Mouse (Mus musculus) intestine, embryonic 15.5 days (tissue): ENCODE results near the gene Chd2. TPM values are rescaled to one million over a fixed set of nuclear protein-coding genes. Genes with fewer than 3 reads are reported as not detected.
A peak's percentile ranks its signal among the peaks of the same experiment; 100 is the strongest.

Experiments
- ATAC-seq: fragments of 200-750 bp; cut with Nextera tagmentation; 2 replicates; pipeline ENCODE4 v1.8.0; 2017; ENCODE audit warnings: moderate TSS enrichment, moderate library complexity
- H3K27ac ChIP-seq: fragments of 300-500 bp; sonication (generic); 2 replicates; pipeline ENCODE4 v1.5.1; 2015; ENCODE audit warnings: mild to moderate bottlenecking, inconsistent platforms
- H3K27me3 ChIP-seq: fragments of 300-500 bp; sonication (generic); replicated peaks from 2 replicates; pipeline ENCODE4 v1.6.1; 2015; ENCODE audit warnings: inconsistent platforms
- H3K36me3 ChIP-seq: fragments of 300-500 bp; sonication (generic); 2 replicates; pipeline ENCODE4 v1.6.1; 2015; ENCODE audit warnings: inconsistent platforms
- H3K4me1 ChIP-seq: fragments of 300-500 bp; sonication (generic); replicated peaks from 2 replicates; pipeline ENCODE4 v1.6.1; 2015; ENCODE audit warnings: inconsistent platforms
- H3K4me2 ChIP-seq: fragments of 300-500 bp; sonication (generic); replicated peaks from 2 replicates; pipeline ENCODE4 v1.6.1; 2015; ENCODE audit warnings: mild to moderate bottlenecking, inconsistent platforms
- H3K4me3 ChIP-seq: fragments of 300-500 bp; sonication (generic); replicated peaks from 2 replicates; pipeline ENCODE4 v1.5.1; 2015; ENCODE audit warnings: inconsistent platforms
- H3K9ac ChIP-seq: fragments of 300-500 bp; sonication (generic); 2 replicates; pipeline ENCODE4 v1.6.1; 2015; ENCODE audit warnings: inconsistent platforms
- H3K9me3 ChIP-seq: fragments of 300-500 bp; sonication (generic); 2 replicates; pipeline ENCODE4 v1.6.1; 2016; ENCODE audit warnings: inconsistent platforms
- WGBS: fragments of 180-500 bp; shearing (Covaris S2); methylation state at CpG from one replicate; pipeline ENCODE4 v1.1.7; 2015; 5-methylcytosine and 5-hydroxymethylcytosine counted together
- polyA plus RNA-seq: library from polyadenylated mRNA; unstranded; fragments of >200 nt; fragmentation: Nextera tagmentation; extraction: Ambion mirVana; gene quantifications from 2 replicates; pipeline ENCODE4 v1.2.1, GENCODE M21; 2015

The Chd2 gene
- polyA plus RNA-seq, 1 experiment from 2014 or later = 46.0 TPM

DNA sequence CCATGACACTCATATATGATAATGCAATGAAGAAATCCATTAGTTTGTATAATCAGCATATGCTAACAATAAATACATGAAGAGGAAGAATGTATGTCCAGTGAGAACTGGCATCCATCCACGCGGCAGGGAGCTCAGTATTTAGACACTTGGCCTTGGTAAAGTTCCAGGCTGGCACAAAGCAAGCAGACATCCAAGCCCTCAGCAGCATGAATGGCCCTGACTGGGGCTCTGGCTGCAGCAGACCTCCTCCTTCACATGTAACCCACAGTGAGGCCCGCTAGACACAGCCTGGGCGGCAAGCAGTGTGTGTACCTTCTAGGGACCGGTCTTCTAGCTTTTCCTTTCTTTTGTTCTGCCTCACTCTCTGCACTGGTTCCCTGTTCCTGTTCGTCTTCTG, 34.1 kb downstream of the Chd2 start:
- H3K27me3 ChIP-seq = no peaks in the 10 kb centered on the region
- H3K4me1 ChIP-seq = no peaks in the 10 kb centered on the region
- no peak overlapping the region for H3K9ac ChIP-seq
- no peaks in the 10 kb centered on the region for H3K9me3 ChIP-seq
- no peak overlapping the region for H3K27ac ChIP-seq
- H3K4me3 ChIP-seq = no peak overlapping the region
- H3K4me2 ChIP-seq = no peak overlapping the region
- WGBS = 88% methylated on average over 6 of the region's 6 CpGs
- ATAC-seq = 0 out of 2 replicates have a peak, but pooled peaks have one; percentile 25
- H3K36me3 ChIP-seq = peaks cover 46% of the 10 kb centered on the region

DNA sequence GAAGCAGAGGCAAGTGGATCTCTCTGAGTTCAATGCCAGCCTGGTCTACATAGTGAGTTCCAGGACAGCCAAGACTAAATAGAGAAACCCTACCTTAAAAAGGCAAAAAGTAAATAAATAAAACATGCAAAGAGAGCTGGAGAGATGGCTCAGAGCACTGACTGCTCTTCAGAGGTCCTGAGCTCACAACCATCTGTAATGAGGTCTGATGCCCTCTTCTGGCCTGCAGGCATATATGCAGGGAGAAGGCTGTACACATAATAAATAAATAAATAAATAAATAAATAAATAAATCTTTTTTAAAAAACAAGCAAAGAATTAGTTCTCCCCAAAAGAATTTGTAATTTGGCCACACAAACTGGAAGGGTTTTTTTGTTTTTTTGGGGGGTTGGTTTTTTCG, 34.8 kb downstream of the Chd2 start:
- no peaks in the 10 kb centered on the region for H3K9me3 ChIP-seq
- H3K4me2 ChIP-seq = no peak overlapping the region
- no peak overlapping the region for H3K27ac ChIP-seq
- no peaks in the 10 kb centered on the region for H3K27me3 ChIP-seq
- peaks cover 49% of the 10 kb centered on the region for H3K36me3 ChIP-seq
- no peak for ATAC-seq
- WGBS = 100% methylated on average over 1 of the region's 1 CpGs
- no peaks in the 10 kb centered on the region for H3K4me1 ChIP-seq
- H3K9ac ChIP-seq = no peak overlapping the region
- no peak overlapping the region for H3K4me3 ChIP-seq

DNA sequence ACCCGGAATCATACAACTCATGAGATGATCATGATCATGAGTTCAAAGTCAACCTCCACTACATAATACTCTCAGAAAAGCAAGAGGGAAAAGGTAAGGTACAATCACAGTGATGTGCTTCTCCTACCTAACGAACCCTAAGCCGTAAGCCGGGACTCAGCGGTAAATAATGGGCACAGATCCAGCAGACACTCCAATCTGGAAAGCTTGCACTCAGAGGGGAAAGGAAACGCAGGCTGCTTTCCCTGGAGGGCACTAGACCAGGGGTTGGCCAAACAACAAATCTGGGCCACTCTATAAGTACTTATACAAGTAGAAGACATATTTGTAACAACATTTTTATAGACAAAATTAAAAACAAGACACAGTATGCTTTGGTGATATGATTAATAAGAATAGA, 36.4 kb downstream of the Chd2 start:
- no peak overlapping the region for H3K4me2 ChIP-seq
- H3K27ac ChIP-seq = no peak overlapping the region
- WGBS = 89% methylated on average over 6 of the region's 6 CpGs
- no peaks in the 10 kb centered on the region for H3K27me3 ChIP-seq
- no peak for ATAC-seq
- no peak overlapping the region for H3K4me3 ChIP-seq
- H3K4me1 ChIP-seq = no peaks in the 10 kb centered on the region
- no peaks in the 10 kb centered on the region for H3K9me3 ChIP-seq
- H3K9ac ChIP-seq = no peak overlapping the region
- H3K36me3 ChIP-seq = peaks cover 53% of the 10 kb centered on the region

DNA sequence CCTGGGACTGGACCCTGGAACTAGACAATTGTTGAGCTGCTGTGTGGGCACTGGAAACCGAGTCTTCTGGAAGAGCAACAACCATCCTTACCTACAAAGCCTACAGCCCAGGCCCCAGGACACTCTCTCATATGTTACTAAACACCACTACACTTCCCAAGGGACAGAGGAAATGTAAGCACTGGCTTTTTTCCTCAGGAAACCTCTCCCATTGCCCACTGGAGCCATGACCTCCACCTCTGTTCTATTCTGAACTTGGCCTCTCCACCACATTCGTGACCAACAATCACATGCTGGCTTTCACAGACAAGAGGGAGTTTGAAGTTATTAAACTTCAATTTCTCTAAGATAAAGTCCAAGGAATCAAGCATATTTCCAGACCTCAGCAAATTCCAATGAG, 43.4 kb downstream of the Chd2 start:
- Histone ChIP-seq H3K36me3 (peaks cover 56% of the 10 kb centered on the region), H3K4me3 (no peak overlapping the region), H3K4me2 (no peak overlapping the region), H3K27ac (no peak overlapping the region), H3K9ac (no peak overlapping the region), H3K4me1 (no peaks in the 10 kb centered on the region), H3K9me3 (no peaks in the 10 kb centered on the region), H3K27me3 (no peaks in the 10 kb centered on the region)
- WGBS = 91% methylated on average over 2 of the region's 2 CpGs
- ATAC-seq = no peak

DNA sequence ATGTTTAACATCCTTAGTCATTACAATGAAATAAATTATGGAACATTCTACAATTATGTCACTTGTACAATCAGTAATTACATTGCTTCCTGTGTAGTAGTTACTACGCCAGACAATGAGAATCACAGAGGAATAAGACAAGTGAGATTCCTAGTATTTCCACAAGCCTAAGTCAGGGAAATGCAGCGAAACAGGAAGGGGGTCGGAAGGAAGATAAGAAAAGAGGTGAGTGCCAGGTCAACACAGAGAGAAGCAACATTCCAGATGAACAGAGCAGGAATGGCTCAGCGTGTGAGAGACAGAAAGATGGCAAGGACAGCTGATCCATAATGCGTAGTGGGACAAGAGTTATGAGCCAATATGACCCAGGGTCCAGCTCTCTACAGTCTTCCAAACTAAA, 52.4 kb downstream of the Chd2 start:
- no peak overlapping the region for H3K4me2 ChIP-seq
- no peak overlapping the region for H3K4me3 ChIP-seq
- H3K36me3 ChIP-seq = peaks cover 47% of the 10 kb centered on the region
- H3K4me1 ChIP-seq = no peaks in the 10 kb centered on the region
- no peak overlapping the region for H3K27ac ChIP-seq
- ATAC-seq = no peak
- H3K9me3 ChIP-seq = no peaks in the 10 kb centered on the region
- H3K27me3 ChIP-seq = no peaks in the 10 kb centered on the region
- no peak overlapping the region for H3K9ac ChIP-seq
- 69% methylated on average over 5 of the region's 5 CpGs for WGBS

DNA sequence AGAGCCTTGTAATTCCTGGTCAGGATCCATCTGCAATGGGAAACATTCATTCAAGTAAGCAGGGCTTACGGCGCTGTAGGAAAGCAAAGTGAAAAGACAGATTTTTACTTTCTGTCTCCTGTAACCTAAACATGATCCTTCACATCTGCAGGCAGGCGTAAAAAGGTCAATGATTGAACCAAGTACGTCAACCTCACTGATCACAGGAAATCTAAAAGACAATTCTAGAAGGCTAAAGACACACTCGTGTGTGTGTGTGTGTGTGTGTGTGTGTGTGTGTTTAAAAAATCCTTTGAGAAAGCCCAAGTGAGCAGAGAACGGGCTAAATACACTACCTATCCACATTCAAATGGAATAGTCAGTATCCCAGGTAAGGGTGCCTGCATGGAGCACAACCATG, 60.5 kb downstream of the Chd2 start:
- WGBS = 65% methylated on average over 6 of the region's 6 CpGs
- H3K4me3 ChIP-seq = no peak overlapping the region
- H3K27me3 ChIP-seq = no peaks in the 10 kb centered on the region
- H3K9me3 ChIP-seq = no peaks in the 10 kb centered on the region
- H3K9ac ChIP-seq = no peak overlapping the region
- H3K27ac ChIP-seq = no peak overlapping the region
- no peak for ATAC-seq
- H3K36me3 ChIP-seq = peaks cover 47% of the 10 kb centered on the region
- H3K4me2 ChIP-seq = no peak overlapping the region
- H3K4me1 ChIP-seq = no peaks in the 10 kb centered on the region

DNA sequence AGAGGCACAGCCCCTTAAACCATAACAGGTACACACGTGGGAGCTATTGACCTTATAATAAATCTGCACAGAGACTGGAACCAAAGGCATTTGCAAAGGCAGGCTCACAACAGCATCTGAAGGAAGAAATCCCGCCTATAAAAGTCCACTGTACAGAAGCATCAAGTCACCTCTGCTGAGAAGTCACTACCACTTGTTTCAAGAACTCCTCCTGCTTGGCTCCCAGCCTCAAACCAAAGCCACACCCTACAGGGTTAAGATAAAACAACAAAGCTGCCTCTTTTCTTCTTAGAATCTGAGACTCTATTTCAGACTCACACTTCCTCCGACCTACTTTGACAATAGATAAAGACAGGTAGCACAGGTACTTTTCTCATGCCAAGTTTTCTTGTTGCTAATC, 62.1 kb downstream of the Chd2 start:
- H3K4me2 ChIP-seq = no peak overlapping the region
- H3K9me3 ChIP-seq = no peaks in the 10 kb centered on the region
- H3K4me1 ChIP-seq = no peaks in the 10 kb centered on the region
- no peak for ATAC-seq
- 65% methylated on average over 3 of the region's 3 CpGs for WGBS
- no peak overlapping the region for H3K4me3 ChIP-seq
- H3K27ac ChIP-seq = no peak overlapping the region
- H3K36me3 ChIP-seq = peaks cover 51% of the 10 kb centered on the region
- H3K9ac ChIP-seq = no peak overlapping the region
- H3K27me3 ChIP-seq = no peaks in the 10 kb centered on the region

DNA sequence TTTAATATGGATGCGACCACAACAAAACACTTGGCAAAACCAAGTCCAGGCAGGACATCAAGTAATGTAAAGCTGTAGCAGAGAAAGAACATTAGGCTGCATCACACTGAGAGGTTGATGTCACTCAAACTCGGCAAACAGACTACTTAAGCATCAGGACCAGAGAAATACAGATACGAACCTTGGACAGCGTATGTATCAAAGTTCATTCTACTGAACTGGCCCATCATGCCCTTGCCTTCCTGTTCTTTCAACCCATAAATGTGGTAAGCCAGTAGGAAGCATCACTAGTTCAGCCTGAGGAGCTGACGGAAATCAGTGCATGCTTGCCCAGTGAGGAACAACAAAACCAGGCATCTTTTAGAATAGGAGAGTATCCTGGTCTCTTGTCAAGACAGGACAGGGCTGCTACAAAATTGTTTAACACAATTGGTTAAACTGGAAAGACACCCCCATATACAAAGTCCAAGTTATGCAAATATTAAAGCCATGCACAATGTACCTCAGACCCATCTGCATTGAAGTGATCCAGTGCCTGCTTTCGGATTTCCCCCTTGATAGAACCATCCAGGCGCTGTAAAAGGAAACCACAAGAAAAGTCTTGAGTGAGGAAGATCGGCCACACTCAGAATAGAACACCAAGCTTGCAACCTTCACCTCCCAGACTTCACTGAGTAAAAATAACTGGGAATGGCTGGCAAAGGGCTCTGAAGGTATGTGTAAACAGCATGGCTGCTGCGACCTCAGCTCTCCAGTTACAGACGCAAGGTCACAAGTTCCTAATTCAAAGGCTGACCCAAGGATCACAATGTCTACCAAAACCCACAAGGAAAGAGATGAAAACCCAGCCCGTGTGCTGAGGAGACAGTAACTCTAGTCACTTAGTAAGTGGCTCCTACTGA, 63.2 kb downstream of the Chd2 start:
- no peak for ATAC-seq
- no peak overlapping the region for H3K4me3 ChIP-seq
- no peaks in the 10 kb centered on the region for H3K4me1 ChIP-seq
- no peak overlapping the region for H3K9ac ChIP-seq
- no peak overlapping the region for H3K27ac ChIP-seq
- no peaks in the 10 kb centered on the region for H3K27me3 ChIP-seq
- whole genome bisulfite sequencing = 71% methylated on average over 11 of the region's 11 CpGs
- no peak overlapping the region for H3K4me2 ChIP-seq
- H3K36me3 ChIP-seq = peaks cover 58% of the 10 kb centered on the region
- no peaks in the 10 kb centered on the region for H3K9me3 ChIP-seq

DNA sequence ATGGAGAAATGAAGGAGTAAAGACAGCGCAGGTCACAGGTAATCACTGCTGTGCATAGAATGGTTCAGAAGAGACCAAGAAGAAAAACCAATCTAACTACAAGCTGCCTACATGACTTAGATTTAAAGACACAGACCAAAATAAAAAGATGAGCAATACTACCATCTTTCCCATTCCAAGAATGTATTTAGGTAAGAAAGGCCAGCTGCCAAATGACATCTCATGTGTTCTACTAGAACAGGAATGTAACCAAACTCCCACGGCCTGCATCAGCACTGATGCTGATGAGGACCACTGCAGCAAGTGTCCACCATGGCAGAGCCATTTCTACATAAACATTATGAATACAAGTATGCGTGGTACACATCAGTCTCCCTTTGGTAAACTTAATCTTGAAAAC, 73.9 kb downstream of the Chd2 start:
- Histone ChIP-seq H3K4me3 (no peak overlapping the region), H3K9ac (no peak overlapping the region), H3K36me3 (peaks cover 66% of the 10 kb centered on the region), H3K27me3 (no peaks in the 10 kb centered on the region), H3K4me2 (no peak overlapping the region), H3K27ac (no peak overlapping the region), H3K4me1 (no peaks in the 10 kb centered on the region), H3K9me3 (no peaks in the 10 kb centered on the region)
- 92% methylated on average over 3 of the region's 3 CpGs for WGBS
- no peak for ATAC-seq

DNA sequence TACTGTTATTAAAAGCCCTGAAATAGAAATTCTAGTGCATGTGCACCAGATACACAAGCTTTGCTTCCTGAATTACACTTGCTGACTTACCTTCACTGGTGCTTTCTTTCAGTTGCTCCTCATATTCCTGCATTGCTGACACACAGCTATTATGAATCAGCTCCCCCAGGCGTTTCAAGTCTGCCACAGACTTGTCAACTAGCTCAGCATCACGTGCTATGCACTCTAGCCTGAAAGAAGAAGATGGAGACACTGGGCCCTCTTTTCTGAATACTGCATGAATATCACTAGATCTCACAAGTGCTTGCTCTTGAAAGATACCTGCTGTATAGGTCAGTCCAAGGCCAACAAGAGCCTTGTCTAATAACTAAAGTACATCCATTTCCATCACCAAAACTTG, 78.1 kb downstream of the Chd2 start:
- Histone ChIP-seq H3K9me3 (no peaks in the 10 kb centered on the region), H3K27me3 (no peaks in the 10 kb centered on the region), H3K4me1 (no peaks in the 10 kb centered on the region), H3K4me3 (no peak overlapping the region), H3K9ac (no peak overlapping the region), H3K4me2 (no peak overlapping the region), H3K27ac (no peak overlapping the region), H3K36me3 (peaks cover 61% of the 10 kb centered on the region)
- ATAC-seq = no peak
- WGBS = 87% methylated on average over 2 of the region's 2 CpGs

DNA sequence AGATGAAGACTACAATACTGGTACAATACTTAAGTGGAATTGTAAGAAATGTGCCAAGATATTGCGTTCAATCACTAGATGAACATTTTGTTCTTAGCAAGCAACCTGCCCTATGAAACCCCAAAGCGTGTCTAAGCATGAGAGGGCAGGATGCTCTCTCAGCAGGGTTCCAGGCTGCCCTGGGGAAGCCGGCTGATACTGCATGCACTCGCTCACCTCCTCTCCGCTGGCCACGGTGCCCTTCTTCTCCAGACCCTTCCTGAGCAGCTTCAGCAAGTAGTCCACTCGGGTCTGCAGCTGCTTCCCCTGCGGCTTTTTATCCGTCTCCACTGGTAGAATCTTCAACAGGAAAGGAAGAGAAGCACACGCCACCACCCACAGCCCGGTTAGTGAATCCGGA, 87.5 kb downstream of the Chd2 start:
- Histone ChIP-seq H3K4me1 (no peaks in the 10 kb centered on the region), H3K36me3 (peaks cover 45% of the 10 kb centered on the region), H3K4me2 (no peak overlapping the region), H3K4me3 (no peak overlapping the region), H3K9ac (no peak overlapping the region), H3K9me3 (no peaks in the 10 kb centered on the region), H3K27me3 (no peaks in the 10 kb centered on the region), H3K27ac (no peak overlapping the region)
- ATAC-seq = no peak
- WGBS = 92% methylated on average over 12 of the region's 12 CpGs

DNA sequence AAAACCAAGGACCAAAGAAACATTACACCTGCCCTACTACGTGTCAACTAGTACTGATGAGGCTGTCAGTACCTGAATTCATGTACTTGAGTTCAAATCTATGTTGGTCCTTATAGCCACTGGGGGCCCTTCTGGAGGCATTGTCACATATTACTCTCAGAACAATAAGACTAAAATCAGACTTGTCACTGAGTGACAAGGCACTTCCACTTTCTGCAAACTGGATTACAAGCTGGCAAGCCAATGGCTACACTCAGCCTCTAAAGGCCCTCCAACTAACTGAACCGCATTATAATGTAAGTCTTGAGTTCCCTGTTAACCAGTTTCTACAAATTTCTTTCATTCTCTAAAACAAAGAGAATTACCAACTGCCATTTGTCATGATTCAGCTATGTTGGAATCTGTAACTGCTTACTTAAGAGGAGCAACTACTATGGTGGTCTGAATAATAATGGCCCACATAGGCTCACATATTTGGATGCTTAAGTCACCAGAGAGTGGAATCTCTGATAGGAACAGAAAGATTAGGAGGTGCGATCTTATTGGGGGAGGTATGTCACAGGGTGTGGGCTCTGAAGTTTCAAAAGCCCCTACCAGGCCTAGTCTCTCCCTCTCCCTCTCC, 89.3 kb downstream of the Chd2 start:
- H3K27ac ChIP-seq = no peak overlapping the region
- no peak overlapping the region for H3K4me2 ChIP-seq
- H3K9me3 ChIP-seq = no peaks in the 10 kb centered on the region
- no peaks in the 10 kb centered on the region for H3K27me3 ChIP-seq
- H3K36me3 ChIP-seq = peaks cover 59% of the 10 kb centered on the region
- 90% methylated on average over 3 of the region's 3 CpGs for WGBS
- no peak overlapping the region for H3K9ac ChIP-seq
- no peak for ATAC-seq
- H3K4me1 ChIP-seq = no peaks in the 10 kb centered on the region
- no peak overlapping the region for H3K4me3 ChIP-seq

DNA sequence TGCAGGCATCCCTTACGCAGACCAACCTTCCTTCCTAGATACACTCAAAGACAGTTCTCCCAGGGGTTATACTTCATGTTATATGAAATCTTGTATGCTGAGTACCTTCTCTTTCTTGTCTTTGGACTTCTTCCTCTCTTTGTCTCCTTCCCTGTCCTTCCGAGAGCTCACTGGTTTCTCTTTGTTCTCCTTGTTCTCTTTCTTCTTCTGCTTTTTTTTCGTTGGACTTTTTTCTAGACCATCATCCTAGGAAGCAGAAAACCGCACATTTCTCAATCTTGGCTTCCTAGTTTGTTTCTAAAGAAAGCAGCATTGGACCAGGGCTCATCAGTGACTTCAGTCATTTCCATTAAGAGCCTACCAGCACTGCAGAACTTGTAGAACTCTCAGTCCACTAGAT, 90.0 kb downstream of the Chd2 start:
- H3K4me3 ChIP-seq = no peak overlapping the region
- no peak for ATAC-seq
- H3K36me3 ChIP-seq = peaks cover 65% of the 10 kb centered on the region
- no peak overlapping the region for H3K4me2 ChIP-seq
- no peaks in the 10 kb centered on the region for H3K9me3 ChIP-seq
- H3K4me1 ChIP-seq = no peaks in the 10 kb centered on the region
- no peak overlapping the region for H3K9ac ChIP-seq
- H3K27ac ChIP-seq = no peak overlapping the region
- 97% methylated on average over 4 of the region's 4 CpGs for WGBS
- H3K27me3 ChIP-seq = no peaks in the 10 kb centered on the region
